Mouse (Mus musculus) megakaryocyte, embryonic 14.5 days (primary cell): ENCODE results near the gene 7530416G11Rik.

Experiments
- FLI1 ChIP-seq: IDR thresholded peaks from 2 replicates; pipeline ENCODE4 v1.6.1; 2012; ENCODE audit warnings: low read length, inconsistent platforms, mixed read lengths
- GATA1 ChIP-seq: IDR thresholded peaks from 3 replicates; pipeline ENCODE4 v1.6.1; 2012; ENCODE audit warnings: mixed read lengths, low read length, inconsistent platforms, borderline replicate concordance

DNA sequence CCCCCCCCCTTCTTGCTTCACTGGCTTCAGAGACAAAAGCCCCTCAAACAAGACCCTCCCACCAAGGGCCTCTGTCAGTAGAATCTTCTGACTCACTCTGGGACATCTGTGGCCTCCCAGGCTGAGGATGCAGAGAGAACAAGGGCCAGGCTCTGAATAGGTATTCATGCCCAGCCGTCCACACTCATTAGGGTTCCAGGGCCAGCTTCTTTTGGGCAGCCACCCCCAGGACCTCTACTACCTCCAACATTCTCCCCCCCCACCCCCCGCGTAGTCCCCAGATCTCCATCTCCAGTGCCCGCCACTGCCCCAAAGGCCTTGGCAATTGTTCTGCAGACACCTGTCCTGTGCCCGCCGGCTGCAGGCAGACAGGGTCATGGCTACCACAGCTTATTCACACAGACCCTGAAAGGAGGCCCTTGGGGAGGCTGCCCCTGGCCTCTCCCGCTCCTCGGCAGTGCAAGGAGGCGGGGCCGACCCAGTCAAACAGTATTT, 5.0 kb downstream of the 7530416G11Rik start:
- no peak for TF ChIP-seq GATA1
- no peak for TF ChIP-seq FLI1
